Mouse (Mus musculus) stomach, postnatal 0 days (tissue): Measurements from ENCODE around the gene Cfap69. TPM values are rescaled to one million over a fixed set of nuclear protein-coding genes. Genes with fewer than 3 reads are reported as not detected.

Source experiments
- ATAC-seq: fragments of 200-750 bp; cut with Nextera tagmentation; 2 replicates; pipeline ENCODE4 v1.8.0; 2017; ENCODE audit not compliant: low FRiP score, low TSS enrichment
- DNase-seq: peaks from one replicate; pipeline ENCODE4 v3.0.0-alpha.2; 2016; ENCODE audit warnings: low spot score
- H3K27ac ChIP-seq: fragments of 300-500 bp; sonication (generic); replicated peaks from 2 replicates; pipeline ENCODE4 v1.5.1; 2014; ENCODE audit warnings: mild to moderate bottlenecking, control low read depth
- H3K27me3 ChIP-seq: fragments of 300-500 bp; sonication (generic); 2 replicates; pipeline ENCODE4 v1.6.1; 2014; ENCODE audit warnings: low read length; ENCODE audit not compliant: control insufficient read depth, insufficient read depth
- H3K36me3 ChIP-seq: fragments of 300-500 bp; sonication (generic); 2 replicates; pipeline ENCODE4 v1.6.1; 2014; ENCODE audit warnings: low read length, mixed read lengths; ENCODE audit not compliant: control insufficient read depth, insufficient read depth
- H3K4me1 ChIP-seq: fragments of 300-500 bp; sonication (generic); replicated peaks from 2 replicates; pipeline ENCODE4 v1.6.1; 2014; ENCODE audit warnings: antibody characterized with exemption; ENCODE audit not compliant: control insufficient read depth, insufficient read depth
- H3K4me2 ChIP-seq: fragments of 300-500 bp; sonication (generic); replicated peaks from 2 replicates; pipeline ENCODE4 v1.6.1; 2014; ENCODE audit warnings: low read depth, mild to moderate bottlenecking, control low read depth, moderate library complexity
- H3K4me3 ChIP-seq: fragments of 300-500 bp; sonication (generic); 2 replicates; pipeline ENCODE4 v1.5.1; 2014; ENCODE audit warnings: low read depth, low read length, control low read depth
- H3K9ac ChIP-seq: fragments of 300-500 bp; sonication (generic); 2 replicates; pipeline ENCODE4 v1.6.1; 2014; ENCODE audit warnings: mild to moderate bottlenecking, low read length, control low read depth, mixed read lengths
- H3K9me3 ChIP-seq: fragments of 300-500 bp; sonication (generic); 2 replicates; pipeline ENCODE4 v1.6.1; 2016; ENCODE audit warnings: low read length; ENCODE audit not compliant: control insufficient read depth
- CTCF ChIP-seq: IDR thresholded peaks from 2 replicates; pipeline ENCODE4 v1.5.1; 2016; ENCODE audit warnings: antibody characterized with exemption, low read depth, mild to moderate bottlenecking, moderate library complexity
- EP300 ChIP-seq: optimal IDR thresholded peaks from 2 replicates; pipeline ENCODE3; 2016; ENCODE audit warnings: antibody characterized with exemption
- WGBS: fragments of 180-500 bp; shearing (Covaris S2); extraction: QIAGEN DNeasy Blood & Tissue Kit; methylation state at CpG from one replicate; pipeline ENCODE4 v1.1.7; 2014; 5-methylcytosine and 5-hydroxymethylcytosine counted together
- polyA plus RNA-seq: library from polyadenylated mRNA; unstranded; fragments of >200 nt; fragmentation: Nextera tagmentation; extraction: Ambion mirVana; gene quantifications from 2 replicates; pipeline ENCODE4 v1.2.1, GENCODE M21; 2015

Cfap69 gene
- polyA plus RNA-seq, 1 experiment from 2014 or later, result 7.2 TPM

DNA sequence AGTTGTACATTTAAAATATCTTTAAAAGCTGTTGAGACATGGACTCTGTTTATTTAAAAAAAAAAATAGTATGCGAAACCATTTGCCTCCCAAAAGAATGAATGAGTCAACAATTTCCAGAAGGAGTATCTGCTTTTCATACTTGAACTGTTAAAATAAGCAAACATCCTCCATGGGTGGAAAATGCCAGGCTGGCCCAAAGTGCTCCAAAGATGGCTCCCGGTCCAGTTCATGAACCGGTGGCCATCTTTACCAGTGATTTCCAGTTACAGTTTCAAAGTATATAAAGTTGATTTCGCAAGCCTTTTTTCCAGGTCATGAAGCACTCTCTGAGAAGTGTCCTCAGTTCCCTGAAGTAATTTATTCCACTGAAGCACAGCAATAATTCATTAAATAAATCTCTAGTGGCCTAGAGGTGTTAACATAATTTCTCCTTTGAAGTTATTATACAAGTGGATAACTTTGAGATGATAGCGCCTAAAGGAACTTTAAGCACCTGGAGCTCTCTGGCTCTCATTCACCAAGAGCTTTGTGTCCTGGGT, 31.4 kb upstream of the Cfap69 start:
- H3K27me3 ChIP-seq, result no peaks in the 10 kb centered on the region
- no peaks in the 10 kb centered on the region for H3K36me3 ChIP-seq
- H3K4me3 ChIP-seq, result no peak overlapping the region
- ATAC-seq (no peak), DNase-seq (no peak)
- H3K27ac ChIP-seq, result no peak overlapping the region
- H3K4me2 ChIP-seq, result no peak overlapping the region
- TF ChIP-seq CTCF (no peak), EP300 (no peak)
- H3K9me3 ChIP-seq, result no peaks in the 10 kb centered on the region
- H3K4me1 ChIP-seq, result no peaks in the 10 kb centered on the region
- WGBS, result 78% methylated on average over 5 of the region's 5 CpGs
- H3K9ac ChIP-seq, result no peak overlapping the region

- Histone ChIP-seq H3K27me3 (no peaks in the 10 kb centered on the region), H3K36me3 (no peaks in the 10 kb centered on the region), H3K9ac (peak within 1 kb of the TSS; percentile 88), H3K27ac (peak within 1 kb of the TSS; percentile 53), H3K4me1 (no peaks in the 10 kb centered on the region), H3K4me3 (peak within 1 kb of the TSS; percentile 79), H3K9me3 (no peaks in the 10 kb centered on the region), H3K4me2 (peak within 1 kb of the TSS; percentile 74)
- TF ChIP-seq EP300 (no peak), CTCF (no peak)
- peak; percentile 90 for ATAC-seq
- WGBS, result under 1% methylated on average over 54 of the region's 66 CpGs
- peak; percentile 76 for DNase-seq
These were observed 30.1 kb upstream of the Cfap69 start, which contains the start of gene Steap2 for GRCm38 (mm10) chr5:5693956-5694653. Gene Steap2, minus strand, starts transcription at chr5:5694578.

DNA sequence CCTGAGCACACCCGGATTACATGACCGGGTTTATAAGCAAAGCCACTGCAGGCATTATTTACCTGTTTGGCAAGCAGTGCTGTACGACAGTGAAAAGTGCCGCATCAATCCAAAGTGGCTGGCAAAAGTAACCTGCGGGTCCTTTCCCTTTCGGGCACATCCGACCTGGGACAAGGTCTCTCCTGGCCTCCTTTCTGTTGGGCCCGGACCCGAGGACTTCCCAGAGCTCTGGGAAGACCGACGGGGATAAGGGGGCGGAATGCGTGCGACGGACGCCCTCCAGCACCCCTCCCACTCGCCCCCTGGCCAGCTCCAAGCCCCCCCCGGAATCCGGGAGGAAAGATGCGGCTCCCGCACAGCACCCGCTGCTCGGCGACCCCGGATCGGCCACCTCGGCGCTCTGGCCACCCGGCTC, 29.5 kb upstream of the Cfap69 start:
- no peak for TF ChIP-seq CTCF
- TF ChIP-seq EP300, result no peak
- peak overlapping the region; percentile 74 for H3K4me2 ChIP-seq
- whole genome bisulfite sequencing, result 2% methylated on average over 22 of the region's 29 CpGs
- no peaks in the 10 kb centered on the region for H3K9me3 ChIP-seq
- peak overlapping the region; percentile 79 for H3K4me3 ChIP-seq
- H3K27me3 ChIP-seq, result no peaks in the 10 kb centered on the region
- H3K36me3 ChIP-seq, result no peaks in the 10 kb centered on the region
- no peaks in the 10 kb centered on the region for H3K4me1 ChIP-seq
- ATAC-seq, result peak; percentile 50
- peak overlapping the region; percentile 53 for H3K27ac ChIP-seq
- DNase-seq, result no peak
- H3K9ac ChIP-seq, result peak overlapping the region; percentile 88

DNA sequence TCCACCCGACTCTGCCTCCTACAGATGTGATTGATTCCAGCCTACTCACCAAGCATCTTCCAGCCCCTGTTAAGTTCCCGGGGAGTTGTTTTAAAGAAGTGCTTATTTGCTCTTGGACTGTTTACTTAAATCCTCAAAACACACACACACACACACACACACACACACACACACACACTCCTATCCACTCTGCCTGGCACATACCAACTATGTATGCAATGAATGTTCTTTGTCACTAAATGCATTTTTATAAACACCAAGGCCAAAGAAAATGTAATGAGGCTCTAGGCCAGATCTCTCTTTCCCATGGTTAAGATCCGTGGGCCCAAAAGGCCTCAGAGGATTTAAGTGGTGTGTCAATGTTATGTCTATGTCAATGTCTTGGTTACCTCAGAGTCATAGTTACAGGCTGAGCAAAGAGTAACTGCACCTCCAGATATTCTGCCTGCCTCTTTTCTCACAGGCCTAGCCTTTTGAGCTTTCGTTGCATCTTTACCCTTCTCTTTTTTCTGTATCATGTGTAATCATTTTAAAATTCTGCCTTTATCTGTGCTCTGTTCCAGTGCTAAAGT, 28.2 kb upstream of the Cfap69 start:
- TF ChIP-seq CTCF (no peak), EP300 (no peak)
- no peak overlapping the region for H3K4me2 ChIP-seq
- no peak overlapping the region for H3K27ac ChIP-seq
- no peak overlapping the region for H3K9ac ChIP-seq
- H3K4me1 ChIP-seq, result no peaks in the 10 kb centered on the region; the same call in 1 of the 2 replicates
- no peaks in the 10 kb centered on the region for H3K27me3 ChIP-seq
- WGBS, result 42% methylated on average over 4 of the region's 4 CpGs
- H3K36me3 ChIP-seq, result no peaks in the 10 kb centered on the region
- H3K4me3 ChIP-seq, result no peak overlapping the region
- no peaks in the 10 kb centered on the region for H3K9me3 ChIP-seq
- DNase-seq (no peak), ATAC-seq (no peak)

DNA sequence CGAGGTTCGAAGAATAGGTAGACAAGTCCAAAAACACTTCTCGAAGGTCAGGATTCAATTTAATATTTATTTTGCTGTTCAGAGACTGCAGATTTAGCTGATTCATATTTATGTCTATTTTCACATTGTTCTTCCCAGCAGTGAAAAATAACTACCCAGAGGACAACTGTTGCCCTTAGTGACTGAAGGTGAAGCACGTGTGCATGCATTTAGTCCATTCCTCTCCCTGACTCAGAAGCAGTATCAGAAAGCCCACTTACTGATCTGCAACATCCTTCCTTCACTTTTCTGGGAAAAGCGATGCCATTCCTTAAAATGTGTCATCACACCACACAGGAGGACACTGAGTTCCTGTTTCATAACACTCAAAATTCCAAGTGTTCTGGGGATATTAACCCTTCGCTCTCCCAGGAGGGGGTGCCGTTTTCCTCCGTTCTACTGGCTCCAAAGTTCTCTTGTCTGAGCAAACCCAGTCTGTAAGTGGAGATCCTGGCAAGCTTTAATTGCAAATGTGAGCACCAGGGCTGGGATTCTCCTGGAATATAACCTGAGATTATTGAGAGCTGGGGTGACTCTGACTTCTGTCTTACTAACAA, 25.0 kb upstream of the Cfap69 start:
- ATAC-seq (no peak), DNase-seq (no peak)
- Histone ChIP-seq H3K27me3 (no peaks in the 10 kb centered on the region), H3K9ac (no peak overlapping the region), H3K4me3 (no peak overlapping the region), H3K36me3 (no peaks in the 10 kb centered on the region), H3K9me3 (no peaks in the 10 kb centered on the region), H3K4me2 (no peak overlapping the region), H3K4me1 (no peaks in the 10 kb centered on the region; the same call in 1 of the 2 replicates), H3K27ac (no peak overlapping the region)
- no peak for TF ChIP-seq CTCF
- TF ChIP-seq EP300, result no peak
- WGBS, result 62% methylated on average over 8 of the region's 8 CpGs
